Mouse (Mus musculus) kidney, postnatal 25 days (tissue): ENCODE results near the gene Ppm1e.
A peak's percentile ranks its signal among the peaks of the same experiment; 100 is the strongest.
"Not testable (repeated sequence)": the region's sequence is repeated elsewhere in the genome, so short reads cannot be mapped to it uniquely, and the experiment has no call there.

Source experiments
- DNase-seq, 2 experiments: peaks; one replicate each; pipeline ENCODE4 v3.0.0; 2021; ENCODE audit warnings: mixed read lengths in 2 of 2

Gene Ppm1e

DNA sequence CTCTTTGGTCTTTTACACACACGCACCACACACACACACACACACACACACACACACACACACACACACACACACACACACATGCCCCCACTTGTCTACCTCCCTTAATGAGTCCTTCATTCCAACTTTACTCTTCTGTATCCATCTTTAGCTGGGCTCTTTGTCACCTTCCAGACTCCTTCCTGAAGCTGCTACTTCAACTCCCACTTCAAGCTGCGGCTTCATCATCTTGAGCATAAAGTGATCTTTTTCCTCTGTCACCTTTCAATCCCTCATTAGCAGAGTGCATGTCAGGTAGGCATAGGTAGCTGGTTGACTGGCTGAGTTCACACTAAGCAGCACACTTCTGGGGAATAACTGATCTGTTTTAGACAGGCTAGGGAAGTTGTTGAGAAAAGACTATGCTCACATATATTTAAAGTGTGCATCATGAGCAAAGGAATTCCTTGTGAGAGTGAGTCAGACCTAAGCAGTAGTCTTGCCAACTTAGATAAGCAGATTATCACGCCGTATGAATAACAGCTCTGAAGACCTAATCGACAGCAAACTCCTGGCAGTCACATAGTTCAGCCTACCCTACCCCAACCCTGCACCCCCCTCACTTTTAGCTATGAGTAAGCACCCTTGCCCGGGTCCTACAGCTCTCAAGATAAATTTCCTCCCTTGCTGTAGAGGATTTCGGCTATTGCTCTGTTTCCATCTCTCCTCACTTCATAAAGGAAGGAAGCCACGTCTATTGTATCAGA lies 49.3 kb downstream of the Ppm1e start:
- no peak for DNase-seq

DNA sequence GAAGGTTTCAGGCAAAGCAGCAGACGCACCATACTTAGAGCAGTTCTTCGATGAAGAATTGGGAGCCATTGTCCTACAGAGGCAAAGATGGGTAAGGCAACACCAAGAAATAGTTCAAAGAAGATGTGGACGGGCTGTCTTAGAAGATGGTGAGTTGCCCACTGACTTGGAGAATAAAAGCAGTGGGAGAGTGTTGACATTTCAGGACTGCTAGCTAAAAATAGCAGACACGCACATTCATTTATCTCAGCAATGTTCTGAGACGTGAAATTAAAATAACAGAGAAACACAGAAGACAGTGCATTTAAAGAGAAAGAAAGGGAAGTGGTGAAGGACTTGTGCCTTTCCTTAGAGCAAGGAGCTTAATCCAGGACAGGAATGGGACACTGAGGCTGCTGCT lies 59.8 kb downstream of the Ppm1e start:
- no peak for DNase-seq

DNA sequence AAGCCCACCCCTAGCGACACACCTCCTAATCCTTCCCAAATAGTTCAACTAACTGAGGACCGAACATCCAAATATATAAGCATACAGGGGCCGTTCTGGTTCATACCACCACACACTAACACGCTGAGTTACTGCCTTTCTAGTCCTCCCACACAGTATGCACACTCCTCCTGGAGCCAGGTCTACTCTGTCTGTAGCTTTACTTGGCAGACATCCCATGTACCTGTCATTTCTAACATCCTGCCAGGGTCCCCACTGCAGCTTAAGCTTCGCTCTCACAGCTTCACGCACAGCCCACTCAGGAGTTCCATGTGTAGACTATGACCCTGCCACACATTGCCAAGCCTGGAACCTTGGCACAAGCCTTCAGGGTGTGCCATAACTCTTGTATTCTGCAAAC lies 62.4 kb downstream of the Ppm1e start:
- DNase-seq, result no peak

DNA sequence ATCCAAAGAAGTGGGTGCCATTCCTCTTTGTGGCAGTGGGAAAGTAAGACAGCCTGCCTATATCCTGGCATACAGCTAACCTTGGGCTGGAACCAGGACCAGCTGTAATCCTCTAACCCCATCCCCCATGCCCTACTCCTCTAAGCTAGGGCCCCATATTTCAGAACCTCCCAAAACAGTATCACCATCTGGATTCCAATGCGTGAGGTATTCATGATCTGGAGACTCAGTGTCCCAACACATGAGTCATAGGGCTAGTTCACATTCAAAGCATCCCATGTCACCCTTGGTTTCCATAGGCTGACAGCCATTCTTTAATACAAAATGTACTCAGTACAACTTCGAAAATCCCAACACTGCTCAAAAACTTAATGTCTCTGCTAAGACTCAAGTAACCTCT lies 63.2 kb downstream of the Ppm1e start:
- no peak for DNase-seq

DNA sequence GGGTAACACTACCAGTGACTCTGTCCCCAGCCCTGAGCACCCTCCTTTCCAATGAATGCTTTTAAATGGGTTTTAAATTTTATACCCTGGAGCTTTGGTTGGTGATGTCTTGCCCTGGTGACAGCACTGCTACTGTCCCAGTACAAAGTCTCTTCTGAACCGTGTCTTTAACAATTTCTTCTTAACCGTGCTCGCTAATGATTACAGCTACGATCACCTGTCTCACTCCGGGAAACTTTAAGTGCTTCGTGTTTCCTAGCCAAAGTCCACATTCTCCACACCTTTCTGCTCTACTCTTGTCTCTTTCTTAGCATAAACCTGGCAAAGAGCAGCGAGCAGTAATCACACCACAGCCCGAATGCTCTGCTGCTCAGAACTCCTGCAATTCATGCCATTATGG lies 69.5 kb downstream of the Ppm1e start:
- peak in 1 of 2 experiments; percentile 15 for DNase-seq

DNA sequence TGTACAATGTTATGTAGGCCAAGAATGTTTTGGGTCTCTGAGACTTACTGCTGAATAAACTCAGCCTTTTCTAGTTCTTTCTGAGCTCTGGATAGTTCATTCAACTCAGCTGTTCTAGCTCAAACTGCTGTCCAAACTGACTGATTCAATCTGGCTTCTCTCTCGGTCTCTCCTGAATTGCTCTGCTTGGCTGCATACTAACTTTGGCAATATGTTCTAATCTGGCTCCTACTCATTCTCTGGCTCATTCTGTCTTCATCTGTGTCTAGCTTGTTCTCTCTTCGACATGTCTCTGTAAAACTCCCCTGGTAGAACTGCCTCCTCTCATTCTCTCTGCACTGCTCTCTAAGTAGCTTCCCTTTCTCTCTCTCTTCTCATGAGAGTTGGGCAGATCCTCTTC lies 72.6 kb downstream of the Ppm1e start:
- DNase-seq, result no peak

DNA sequence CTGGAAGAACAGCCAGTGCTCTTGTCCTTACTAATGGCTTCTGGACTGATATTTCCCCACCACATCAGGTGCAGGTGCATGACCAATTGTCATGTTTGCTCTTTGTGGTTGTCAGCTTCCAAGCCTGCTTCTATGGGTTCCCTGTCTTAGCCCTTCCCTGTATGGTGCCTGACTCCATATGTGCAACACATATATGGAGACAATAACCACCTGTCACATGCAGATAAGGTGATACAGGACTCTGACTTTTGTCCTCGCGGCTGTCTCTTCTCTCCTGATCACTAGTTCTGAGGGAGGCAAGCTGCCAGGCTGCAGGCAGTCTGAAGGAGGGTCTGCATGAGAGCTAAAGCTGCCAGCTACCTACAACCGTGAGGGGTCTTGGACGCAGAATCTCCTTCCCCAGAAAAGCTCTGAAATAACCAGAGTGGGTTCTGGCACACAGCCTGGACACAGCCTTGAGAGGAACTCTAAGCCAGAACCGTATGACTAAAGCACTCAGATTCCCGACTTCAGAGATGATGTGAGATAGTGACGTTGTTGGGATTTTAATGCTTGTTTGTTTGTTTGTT lies 76.8 kb downstream of the Ppm1e start:
- DNase-seq, result no peak

DNA sequence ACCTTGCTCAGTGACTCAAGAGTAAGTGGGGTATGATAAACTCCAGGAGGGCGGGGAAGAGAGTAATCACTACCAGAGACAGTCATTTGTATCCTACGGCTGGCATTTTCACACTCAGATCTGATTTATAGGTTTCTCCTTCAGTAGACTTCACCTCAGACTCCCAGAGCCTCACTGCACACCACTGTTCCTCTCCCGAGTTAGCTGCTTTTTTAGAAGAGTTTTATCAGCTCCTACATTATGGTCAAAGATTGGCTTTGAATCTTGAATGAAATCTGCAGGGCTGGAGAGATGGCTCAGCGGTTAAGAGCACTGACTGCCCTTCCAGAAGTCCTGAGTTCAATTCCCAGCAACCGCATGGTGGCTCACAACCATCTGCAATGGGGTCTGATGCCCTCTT lies 79.4 kb downstream of the Ppm1e start:
- no peak for DNase-seq

DNA sequence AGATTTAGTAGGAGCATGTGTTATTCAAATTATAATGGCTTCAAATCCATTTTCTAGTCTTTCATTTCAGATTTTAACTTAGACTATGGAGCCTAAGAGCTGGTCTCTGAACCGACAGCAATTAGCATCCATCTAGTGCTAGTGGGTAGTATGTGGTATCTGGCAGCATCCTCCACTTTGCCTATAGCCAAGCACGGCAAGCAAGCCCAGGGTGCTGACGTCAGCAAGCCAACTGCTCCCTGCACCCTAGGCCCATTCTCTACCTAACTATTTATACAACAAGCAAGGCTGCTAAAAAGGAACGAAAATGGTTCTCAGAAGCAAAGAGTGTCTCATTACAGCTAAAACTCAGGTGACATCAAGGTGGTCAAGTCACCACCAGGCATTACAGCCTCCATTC lies 80.0 kb downstream of the Ppm1e start:
- no peak for DNase-seq

DNA sequence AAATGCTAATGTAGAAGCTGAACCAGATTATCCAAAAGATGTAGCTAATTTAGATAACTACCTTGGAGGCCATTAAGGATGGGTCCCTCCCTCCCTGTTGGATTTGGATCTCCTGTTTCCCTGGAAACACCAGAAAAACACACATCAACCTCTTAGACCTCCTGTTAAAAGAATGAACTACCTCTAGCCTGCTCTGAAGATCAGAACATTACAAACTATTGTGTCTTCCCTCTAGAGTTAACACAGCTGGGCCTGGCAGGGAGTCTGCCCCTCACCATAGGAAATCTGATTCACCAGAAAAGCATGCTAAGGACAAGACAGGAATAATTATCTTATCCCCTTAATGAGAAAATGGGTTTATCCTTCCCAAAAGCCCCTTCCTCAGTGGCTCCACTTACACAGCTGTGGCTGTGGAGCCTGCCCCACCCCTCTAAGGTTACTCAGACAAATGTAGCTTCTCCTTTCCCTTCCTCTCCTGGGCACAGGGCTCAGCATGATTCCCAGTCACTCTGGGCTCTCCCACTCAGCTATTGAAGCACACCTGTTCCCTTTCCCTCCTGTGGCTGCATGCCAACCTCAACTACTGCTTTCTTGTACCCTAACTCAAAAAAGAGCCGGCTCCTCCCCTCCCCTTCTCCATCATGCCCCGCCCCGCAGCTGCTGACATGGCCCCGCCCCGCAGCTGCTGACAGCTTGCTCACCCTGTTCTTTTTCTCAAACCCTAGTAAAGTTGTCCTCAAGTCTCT lies 82.4 kb downstream of the Ppm1e start:
- no peak for DNase-seq

DNA sequence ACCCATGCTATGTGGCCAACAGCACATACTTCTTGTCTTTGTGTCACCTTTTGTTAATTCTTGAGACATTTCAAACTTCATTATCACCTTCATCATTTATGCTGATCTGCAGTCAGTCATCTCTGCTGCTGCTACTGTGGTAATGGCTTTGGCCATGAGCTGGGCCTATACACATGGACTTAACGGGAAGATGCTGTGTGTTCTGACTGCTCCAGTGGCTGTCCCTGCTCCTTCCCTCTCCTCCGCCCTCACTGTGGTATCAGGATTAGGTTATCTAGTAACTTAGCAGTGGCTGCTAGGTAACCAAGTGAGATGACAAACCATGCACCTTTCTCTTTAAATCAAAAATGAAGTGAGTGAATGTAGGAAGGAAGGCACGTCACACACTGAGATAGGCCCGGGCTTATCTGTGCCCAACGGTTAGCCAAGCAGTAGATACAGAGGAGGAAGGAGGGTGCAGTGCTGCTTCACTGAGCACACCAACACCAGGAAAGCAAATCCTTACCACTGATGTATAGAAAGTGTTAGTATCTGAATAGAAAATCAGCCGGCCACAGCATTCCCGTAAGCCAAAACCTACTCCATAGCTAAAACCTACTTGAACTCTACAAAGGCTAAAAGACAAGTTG lies 83.3 kb downstream of the Ppm1e start:
- DNase-seq, result no peak

DNA sequence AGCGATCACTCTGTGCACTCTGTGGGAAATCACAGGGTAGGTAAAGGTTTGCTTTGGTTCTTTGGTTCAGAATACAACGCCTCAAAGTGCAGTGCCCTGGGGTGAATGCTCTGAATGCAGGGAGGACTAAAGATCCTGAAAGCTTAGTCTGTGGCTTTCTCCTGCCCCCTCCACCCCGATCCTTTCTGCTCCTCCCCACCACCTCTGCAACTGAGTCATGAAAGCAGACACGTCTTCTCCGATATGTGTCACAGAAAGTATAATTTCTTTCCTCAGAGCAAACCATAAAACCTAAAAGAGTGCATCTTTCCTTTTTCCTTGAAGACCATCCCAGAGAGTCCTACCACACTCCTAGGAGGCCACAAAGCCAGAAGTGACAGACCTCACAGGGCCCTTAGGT lies 86.1 kb downstream of the Ppm1e start:
- DNase-seq, result no peak

DNA sequence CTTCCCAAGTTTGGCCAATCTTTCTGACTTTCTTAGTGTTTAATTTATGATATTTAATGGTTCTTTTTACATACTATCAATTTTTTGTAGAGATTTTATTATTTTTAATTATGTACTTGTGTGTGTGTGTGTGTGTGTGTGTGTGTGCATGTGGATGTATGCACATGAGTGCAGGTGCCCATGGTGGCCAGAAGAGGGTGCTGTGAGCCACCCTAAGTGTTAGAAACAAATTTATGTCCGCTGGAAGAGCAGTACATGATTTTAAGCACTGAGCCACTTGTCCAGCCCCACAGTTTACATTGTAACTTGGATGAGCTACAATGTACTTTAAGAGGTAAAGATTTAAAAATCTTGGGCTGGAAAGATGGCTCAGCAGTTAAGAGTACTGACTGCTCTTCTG lies 87.3 kb downstream of the Ppm1e start:
- no peak for DNase-seq

DNA sequence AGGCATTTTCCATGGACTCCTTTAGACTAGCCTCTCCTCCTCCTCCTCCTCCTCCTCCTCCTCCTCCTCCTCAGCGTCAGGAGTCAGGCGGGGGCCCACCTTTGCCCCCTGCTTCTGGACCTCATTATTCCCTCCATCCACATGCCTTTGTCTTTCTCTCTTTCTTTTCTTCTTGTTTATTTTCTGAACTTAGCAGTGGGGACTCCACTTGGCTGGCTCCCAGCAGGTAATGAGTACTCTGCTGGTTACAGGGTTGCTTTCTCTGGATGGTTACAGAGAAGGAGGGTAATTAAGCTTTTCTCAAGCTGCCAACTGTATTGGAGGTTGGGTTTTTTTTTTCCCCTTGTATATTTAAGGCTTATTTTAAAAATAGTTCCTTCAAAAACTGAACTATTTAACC lies 87.9 kb downstream of the Ppm1e start:
- peak in 1 of 2 experiments; percentile 32 for DNase-seq

DNA sequence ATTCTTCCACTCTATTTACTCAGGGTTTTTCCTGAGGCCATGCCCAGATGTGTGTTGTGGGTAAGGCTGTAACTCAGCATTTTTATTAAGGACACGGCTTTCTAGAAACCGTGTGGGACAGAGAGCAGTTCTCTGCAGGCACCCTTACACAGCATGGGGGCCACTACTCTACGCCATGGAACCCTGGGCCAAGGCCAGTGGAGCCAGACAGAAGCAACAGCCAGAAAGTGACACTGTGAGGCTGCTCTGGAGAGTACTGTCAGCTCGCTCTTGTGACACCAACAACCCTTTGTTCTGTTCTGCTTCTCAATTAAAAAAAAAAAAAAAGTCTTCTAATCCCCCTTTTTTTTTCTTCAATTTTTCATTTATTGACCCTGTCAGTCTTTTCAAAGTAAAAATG lies 88.4 kb downstream of the Ppm1e start:
- no peak for DNase-seq

DNA sequence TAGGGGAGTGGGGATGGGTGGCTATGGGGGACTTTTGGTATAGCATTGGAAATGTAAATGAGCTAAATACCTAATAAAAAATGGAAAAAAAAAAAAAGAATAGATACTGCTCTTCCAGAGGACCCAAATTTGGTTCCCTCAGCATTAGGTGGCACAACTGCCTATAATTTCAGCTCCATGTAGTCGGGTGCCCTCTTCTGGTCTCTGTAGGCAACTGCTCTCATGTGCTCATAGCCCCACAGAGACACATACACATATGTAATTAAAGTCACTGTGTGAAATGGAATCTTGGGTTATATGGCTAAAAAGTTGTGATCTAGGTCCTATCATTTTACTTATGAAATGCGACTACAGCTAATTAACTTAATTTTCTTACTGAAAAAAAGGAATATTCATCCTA lies 90.0 kb downstream of the Ppm1e start:
- no peak for DNase-seq

DNA sequence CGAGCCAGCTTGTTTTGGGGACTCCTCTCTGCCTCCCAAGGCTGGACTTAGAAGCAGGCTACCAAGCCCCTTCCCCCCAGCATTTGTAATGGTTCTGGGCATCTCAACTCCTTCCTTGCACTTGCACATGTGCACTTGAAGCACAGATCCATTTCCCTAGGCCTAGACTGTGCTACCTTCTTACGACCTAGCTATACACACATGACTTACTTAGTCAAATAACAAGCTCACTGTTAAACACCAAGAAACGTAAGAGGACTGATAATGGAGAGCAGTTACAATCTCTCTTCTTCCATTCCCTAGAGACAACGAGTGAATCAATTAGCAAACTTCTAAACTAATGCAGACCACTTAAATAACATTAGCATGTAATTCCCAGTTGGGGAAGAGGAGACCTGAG lies 92.6 kb downstream of the Ppm1e start:
- no peak for DNase-seq

DNA sequence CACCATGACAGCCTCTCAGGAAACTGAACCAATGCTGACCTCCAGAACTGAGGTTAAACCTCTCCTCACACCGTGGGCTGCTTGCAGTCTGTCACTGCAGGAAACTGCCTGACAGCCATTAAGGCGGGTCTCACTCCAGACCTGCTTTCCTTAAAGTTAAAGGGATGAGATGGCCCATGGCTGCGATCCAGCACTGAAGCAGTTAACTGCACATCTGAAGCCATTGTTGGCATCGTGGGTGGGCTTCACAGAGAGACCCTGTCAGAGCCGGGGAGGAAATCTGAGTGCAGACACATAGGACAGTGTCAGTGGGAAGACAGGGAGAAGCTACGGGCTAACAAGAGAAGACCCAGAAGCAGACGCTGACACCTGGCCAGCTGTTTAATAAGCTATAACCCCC lies 94.9 kb downstream of the Ppm1e start:
- DNase-seq, result no peak

DNA sequence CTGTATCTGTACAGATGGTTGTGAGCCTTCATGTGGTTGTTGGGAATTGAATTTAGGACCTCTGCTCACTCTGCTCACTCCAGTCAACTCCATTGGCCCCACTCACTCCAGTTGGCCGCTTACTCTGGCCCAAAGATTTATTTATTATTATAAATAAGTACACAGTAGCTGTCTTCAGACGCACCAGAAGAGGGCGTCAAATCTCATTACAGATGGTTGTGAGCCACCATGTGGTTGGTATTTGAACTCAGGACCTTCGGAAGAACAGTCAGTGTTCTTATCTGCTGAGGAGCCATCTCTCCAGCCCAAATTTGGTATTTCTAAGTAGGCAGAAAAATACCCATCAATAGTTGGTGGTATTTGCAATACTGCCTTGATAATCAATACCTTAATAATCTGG lies 97.1 kb downstream of the Ppm1e start:
- DNase-seq, result not testable (repeated sequence)

DNA sequence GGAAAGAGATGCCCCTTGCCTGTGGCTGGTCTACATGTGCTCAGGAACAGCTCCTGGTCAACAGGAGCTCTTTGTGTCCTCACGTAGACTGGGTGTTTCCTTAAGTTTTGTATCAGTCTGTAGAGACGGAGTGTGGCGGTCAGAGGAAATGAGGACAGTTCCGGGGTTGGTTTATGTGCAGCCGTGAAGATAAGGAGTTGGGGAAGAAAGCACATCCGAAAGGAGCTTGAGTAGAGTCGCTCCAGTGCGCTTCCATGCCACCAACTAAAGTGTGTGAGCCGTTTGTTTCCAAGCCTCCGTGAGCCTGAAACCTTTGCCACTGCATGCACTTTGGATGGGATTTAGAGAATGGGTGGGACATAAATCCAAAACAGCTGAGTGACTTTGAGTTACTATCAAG lies 99.0 kb downstream of the Ppm1e start:
- DNase-seq, result no peak

DNA sequence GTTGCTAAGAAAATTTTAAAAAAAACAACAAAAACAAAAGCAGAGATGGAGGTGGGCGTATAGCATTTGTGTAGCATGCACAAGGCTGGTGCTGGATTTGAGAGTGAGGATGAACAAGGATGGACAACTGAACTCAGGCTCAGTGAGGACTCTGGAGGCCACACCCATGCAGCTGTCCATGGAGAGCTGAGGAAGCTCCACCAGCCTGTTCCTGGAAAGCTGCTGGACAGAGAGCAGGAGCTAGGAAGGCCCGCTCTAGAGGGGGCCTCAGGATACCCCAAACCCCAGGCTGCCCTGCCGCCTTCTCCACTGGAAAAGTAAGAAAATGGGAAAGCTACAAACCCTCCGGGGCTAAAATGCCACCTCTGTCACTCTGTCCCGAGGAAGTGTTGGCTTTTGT lies 101.5 kb downstream of the Ppm1e start:
- DNase-seq, result no peak

DNA sequence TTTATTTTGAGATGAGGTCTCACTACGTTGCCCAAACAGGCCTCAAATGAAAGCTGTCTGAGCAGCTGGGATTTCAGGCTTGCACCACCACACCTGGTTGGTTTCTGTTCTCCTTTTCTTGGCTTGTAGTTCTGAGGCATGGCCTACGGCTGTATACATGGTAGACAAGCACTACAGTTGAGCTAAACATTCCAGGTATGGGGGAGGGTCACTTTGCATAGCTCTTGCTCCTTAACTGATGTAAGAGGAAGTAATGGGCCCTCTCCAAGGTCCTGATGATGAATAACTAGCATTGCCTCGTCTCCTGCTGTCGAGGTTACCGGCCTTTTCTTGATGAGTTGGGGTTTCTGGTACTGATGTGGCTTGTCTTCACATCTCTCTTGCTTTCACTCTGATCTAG lies 104.7 kb downstream of the Ppm1e start:
- DNase-seq, result no peak

DNA sequence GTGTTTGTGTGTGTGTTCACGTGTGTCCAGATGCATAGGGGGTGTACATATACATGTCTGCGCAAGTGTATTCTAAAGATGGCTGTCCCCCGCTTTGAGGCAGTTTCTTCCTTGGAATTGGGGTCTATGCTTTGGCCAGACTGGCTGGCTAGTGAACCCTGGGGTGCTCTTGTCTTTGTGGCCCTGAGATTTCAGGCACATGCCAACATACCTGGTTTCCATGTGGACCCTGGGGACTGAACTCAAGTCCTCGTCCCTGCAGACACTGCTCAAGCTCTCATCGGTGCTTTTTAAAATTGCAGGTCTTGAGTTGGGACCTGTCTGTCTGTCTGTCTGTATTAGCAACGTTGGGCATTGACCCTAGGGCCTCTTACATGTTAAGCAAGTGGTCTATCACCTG lies 105.5 kb downstream of the Ppm1e start:
- no peak for DNase-seq

DNA sequence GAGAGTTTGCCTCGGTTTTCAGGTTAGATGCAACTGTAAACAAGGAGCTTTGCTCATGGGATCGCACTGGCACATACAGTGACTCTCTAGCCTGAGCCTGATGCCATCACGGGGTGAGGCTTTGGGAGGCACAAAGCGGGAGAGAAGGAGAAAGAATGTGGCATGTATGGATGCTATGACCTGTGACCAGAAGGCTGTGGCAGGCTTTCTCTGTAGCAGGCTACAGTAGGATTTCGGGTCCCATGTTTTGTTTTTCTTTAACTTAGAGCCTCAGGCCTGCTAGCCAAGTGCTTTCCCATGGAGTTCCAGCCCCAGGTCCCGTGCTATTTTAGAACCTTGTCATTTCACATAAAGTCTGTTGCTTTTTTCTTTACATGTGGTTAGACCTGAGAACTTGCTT lies 108.7 kb downstream of the Ppm1e start:
- no peak for DNase-seq
